Mouse (Mus musculus) intestine, postnatal 0 days (tissue): Measurements from ENCODE around the gene Adamts7. TPM values are rescaled to one million over a fixed set of nuclear protein-coding genes. Genes with fewer than 3 reads are reported as not detected.

Experiments
- ATAC-seq: fragments of 200-750 bp; cut with Nextera tagmentation; 2 replicates; pipeline ENCODE4 v1.8.0; 2017; ENCODE audit warnings: mild to moderate bottlenecking, moderate TSS enrichment, moderate library complexity
- H3K27ac ChIP-seq: fragments of 300-500 bp; sonication (generic); 2 replicates; pipeline ENCODE4 v1.5.1; 2014; ENCODE audit warnings: mild to moderate bottlenecking, low read depth, low read length, moderate library complexity
- H3K27me3 ChIP-seq: fragments of 300-500 bp; sonication (generic); replicated peaks from 2 replicates; pipeline ENCODE4 v1.6.1; 2014; ENCODE audit warnings: low read length, mixed read lengths; ENCODE audit not compliant: control insufficient read depth, insufficient read depth
- H3K36me3 ChIP-seq: fragments of 300-500 bp; sonication (generic); 2 replicates; pipeline ENCODE4 v1.6.1; 2014; ENCODE audit warnings: mild to moderate bottlenecking, moderate library complexity; ENCODE audit not compliant: control insufficient read depth, insufficient read depth
- H3K4me1 ChIP-seq: fragments of 300-500 bp; sonication (generic); replicated peaks from 2 replicates; pipeline ENCODE4 v1.6.1; 2014; ENCODE audit warnings: antibody characterized with exemption, low read length, mixed read lengths; ENCODE audit not compliant: control insufficient read depth, insufficient read depth
- H3K4me2 ChIP-seq: fragments of 300-500 bp; sonication (generic); replicated peaks from 2 replicates; pipeline ENCODE4 v1.6.1; 2014; ENCODE audit warnings: low read depth, mild to moderate bottlenecking, moderate library complexity
- H3K4me3 ChIP-seq: fragments of 300-500 bp; sonication (generic); 2 replicates; pipeline ENCODE4 v1.5.1; 2014; ENCODE audit warnings: low read depth, low read length
- H3K9ac ChIP-seq: fragments of 300-500 bp; sonication (generic); 2 replicates; pipeline ENCODE4 v1.6.1; 2014; ENCODE audit warnings: mild to moderate bottlenecking, low read depth, low read length
- H3K9me3 ChIP-seq: fragments of 300-500 bp; sonication (generic); 2 replicates; pipeline ENCODE4 v1.6.1; 2016; ENCODE audit warnings: mixed run types; ENCODE audit not compliant: control insufficient read depth
- CTCF ChIP-seq: sonication (generic); IDR thresholded peaks from 2 replicates; pipeline ENCODE4 v1.5.1; 2016; ENCODE audit warnings: low read depth, mild to moderate bottlenecking, control low read depth, antibody characterized with exemption, moderate library complexity
- WGBS: fragments of 180-500 bp; shearing (Covaris S2); extraction: QIAGEN DNeasy Blood & Tissue Kit; methylation state at CpG from one replicate; pipeline ENCODE4 v1.1.7; 2014; 5-methylcytosine and 5-hydroxymethylcytosine counted together
- polyA plus RNA-seq: library from polyadenylated mRNA; unstranded; fragments of >200 nt; fragmentation: Nextera tagmentation; extraction: Ambion mirVana; gene quantifications from 2 replicates; pipeline ENCODE4 v1.2.1, GENCODE M21; 2015

Gene Adamts7
- polyA plus RNA-seq, 1 experiment from 2014 or later: 2.5 TPM

DNA sequence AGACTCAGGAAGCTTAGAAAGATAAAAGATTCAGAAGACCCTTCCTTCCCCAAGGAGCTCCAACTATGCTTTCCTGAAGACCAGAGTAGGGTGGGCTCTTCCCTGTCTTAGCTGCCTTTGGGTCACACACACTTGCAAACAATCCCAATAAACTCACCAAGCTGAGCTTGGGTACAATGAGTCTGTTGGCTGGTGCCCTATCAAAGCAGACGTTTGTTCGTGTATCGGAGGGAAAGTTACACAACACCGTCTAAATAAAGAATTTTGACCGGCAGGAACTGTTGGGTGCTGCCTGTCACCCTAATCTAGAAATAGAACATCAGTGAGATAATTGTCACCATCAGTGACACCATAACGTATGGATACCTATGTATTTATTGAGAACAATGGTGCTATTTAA, 35.7 kb upstream of the Adamts7 start:
- no peak overlapping the region for H3K4me2 ChIP-seq

DNA sequence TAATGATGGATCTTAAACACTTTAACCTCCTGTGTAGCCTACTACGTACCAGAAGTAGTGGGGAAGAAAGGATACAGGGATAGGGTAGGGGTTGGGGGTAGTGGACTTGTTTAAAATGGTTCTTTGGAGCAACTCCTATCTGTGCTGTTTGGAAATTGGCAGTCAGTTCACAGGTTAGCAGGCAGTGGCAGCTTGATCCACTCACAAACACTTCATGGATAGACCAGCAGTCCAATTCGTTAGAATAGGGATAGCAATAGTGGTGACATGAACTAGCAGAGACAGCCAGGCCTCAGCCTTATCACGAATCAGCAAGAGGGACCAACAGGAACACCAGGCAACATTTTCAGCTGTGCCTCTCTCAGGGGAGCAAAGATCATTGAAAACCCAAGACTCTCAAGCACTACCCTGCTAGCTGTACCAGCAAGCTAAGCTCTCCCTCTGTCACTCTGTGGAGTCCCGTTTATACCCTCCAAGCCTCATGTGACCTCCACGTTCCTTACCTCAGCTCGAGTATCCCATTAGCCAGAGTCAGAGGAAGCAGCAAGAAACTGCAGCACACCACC, 34.1 kb upstream of the Adamts7 start:
- H3K4me2 ChIP-seq: no peak overlapping the region
- WGBS: 83% methylated on average over 6 of the region's 6 CpGs
- no peaks in the 10 kb centered on the region for H3K36me3 ChIP-seq
- H3K9me3 ChIP-seq: no peaks in the 10 kb centered on the region
- no peak for TF ChIP-seq CTCF
- H3K27me3 ChIP-seq: no peaks in the 10 kb centered on the region
- no peak overlapping the region for H3K27ac ChIP-seq
- ATAC-seq: no peak
- no peaks in the 10 kb centered on the region for H3K4me1 ChIP-seq
- no peak overlapping the region for H3K4me3 ChIP-seq
- H3K9ac ChIP-seq: no peak overlapping the region

More for the DNA sequence above, 35.7 kb upstream of the Adamts7 start:
- Histone ChIP-seq H3K27me3 (no peaks in the 10 kb centered on the region), H3K27ac (no peak overlapping the region), H3K4me3 (no peak overlapping the region), H3K9me3 (no peaks in the 10 kb centered on the region), H3K36me3 (no peaks in the 10 kb centered on the region), H3K9ac (no peak overlapping the region), H3K4me1 (no peaks in the 10 kb centered on the region)
- whole genome bisulfite sequencing: 82% methylated on average over 6 of the region's 6 CpGs
- ATAC-seq: no peak
- TF ChIP-seq CTCF: no peak

- no peaks in the 10 kb centered on the region for H3K36me3 ChIP-seq
- H3K9me3 ChIP-seq: no peaks in the 10 kb centered on the region
- H3K27ac ChIP-seq: no peak overlapping the region
- no peak overlapping the region for H3K4me2 ChIP-seq
- WGBS: 52% methylated on average over 7 of the region's 7 CpGs
- H3K4me1 ChIP-seq: no peaks in the 10 kb centered on the region
- ATAC-seq: no peak
- no peak for TF ChIP-seq CTCF
- no peak overlapping the region for H3K9ac ChIP-seq
- H3K27me3 ChIP-seq: no peaks in the 10 kb centered on the region
- no peak overlapping the region for H3K4me3 ChIP-seq
These were observed 29.1 kb upstream of the Adamts7 start for GRCm38 (mm10) chr9:90133562-90134355.

- no peak overlapping the region for H3K4me3 ChIP-seq
- 79% methylated on average over 8 of the region's 8 CpGs for WGBS
- H3K27ac ChIP-seq: no peak overlapping the region
- H3K36me3 ChIP-seq: no peaks in the 10 kb centered on the region
- H3K4me1 ChIP-seq: no peaks in the 10 kb centered on the region
- H3K9ac ChIP-seq: no peak overlapping the region
- TF ChIP-seq CTCF: 0 out of 2 replicates have a peak, but pooled peaks have one; percentile 10
- ATAC-seq: no peak
- no peaks in the 10 kb centered on the region for H3K27me3 ChIP-seq
- no peak overlapping the region for H3K4me2 ChIP-seq
- H3K9me3 ChIP-seq: no peaks in the 10 kb centered on the region
These were observed 27.4 kb upstream of the Adamts7 start for GRCm38 (mm10) chr9:90135466-90135865.

- H3K27me3 ChIP-seq: no peaks in the 10 kb centered on the region
- no peak overlapping the region for H3K4me2 ChIP-seq
- TF ChIP-seq CTCF: no peak
- WGBS: 61% methylated on average over 9 of the region's 9 CpGs
- H3K4me3 ChIP-seq: no peak overlapping the region
- no peak overlapping the region for H3K27ac ChIP-seq
- no peaks in the 10 kb centered on the region for H3K4me1 ChIP-seq
- no peaks in the 10 kb centered on the region for H3K9me3 ChIP-seq
- no peak overlapping the region for H3K9ac ChIP-seq
- H3K36me3 ChIP-seq: no peaks in the 10 kb centered on the region
- no peak for ATAC-seq
These were observed 26.7 kb upstream of the Adamts7 start for GRCm38 (mm10) chr9:90135963-90136677.

GRCm38 (mm10) chr9:90136678-90136965, 26.2 kb upstream of the Adamts7 start:
- no peaks in the 10 kb centered on the region for H3K27me3 ChIP-seq
- ATAC-seq: no peak

More at GRCm38 (mm10) chr9:90136678-90136965, 26.2 kb upstream of the Adamts7 start:
- Histone ChIP-seq H3K4me3 (no peak overlapping the region), H3K27ac (no peak overlapping the region), H3K4me1 (no peaks in the 10 kb centered on the region), H3K4me2 (no peak overlapping the region), H3K9ac (no peak overlapping the region), H3K9me3 (no peaks in the 10 kb centered on the region), H3K36me3 (no peaks in the 10 kb centered on the region)
- 88% methylated on average over 1 of the region's 1 CpGs for WGBS
- no peak for TF ChIP-seq CTCF
